Mouse (Mus musculus): ENCODE data around the gene Mbnl2. TPM values are rescaled to one million over a fixed set of nuclear protein-coding genes. Genes with fewer than 3 reads are reported as not detected.

The Mbnl2 gene
- 39.5 and 44.1 TPM in 2 replicates for polyA plus RNA-seq (2014; fragmentation: Nextera tagmentation; extraction: Ambion mirVana)

DNA sequence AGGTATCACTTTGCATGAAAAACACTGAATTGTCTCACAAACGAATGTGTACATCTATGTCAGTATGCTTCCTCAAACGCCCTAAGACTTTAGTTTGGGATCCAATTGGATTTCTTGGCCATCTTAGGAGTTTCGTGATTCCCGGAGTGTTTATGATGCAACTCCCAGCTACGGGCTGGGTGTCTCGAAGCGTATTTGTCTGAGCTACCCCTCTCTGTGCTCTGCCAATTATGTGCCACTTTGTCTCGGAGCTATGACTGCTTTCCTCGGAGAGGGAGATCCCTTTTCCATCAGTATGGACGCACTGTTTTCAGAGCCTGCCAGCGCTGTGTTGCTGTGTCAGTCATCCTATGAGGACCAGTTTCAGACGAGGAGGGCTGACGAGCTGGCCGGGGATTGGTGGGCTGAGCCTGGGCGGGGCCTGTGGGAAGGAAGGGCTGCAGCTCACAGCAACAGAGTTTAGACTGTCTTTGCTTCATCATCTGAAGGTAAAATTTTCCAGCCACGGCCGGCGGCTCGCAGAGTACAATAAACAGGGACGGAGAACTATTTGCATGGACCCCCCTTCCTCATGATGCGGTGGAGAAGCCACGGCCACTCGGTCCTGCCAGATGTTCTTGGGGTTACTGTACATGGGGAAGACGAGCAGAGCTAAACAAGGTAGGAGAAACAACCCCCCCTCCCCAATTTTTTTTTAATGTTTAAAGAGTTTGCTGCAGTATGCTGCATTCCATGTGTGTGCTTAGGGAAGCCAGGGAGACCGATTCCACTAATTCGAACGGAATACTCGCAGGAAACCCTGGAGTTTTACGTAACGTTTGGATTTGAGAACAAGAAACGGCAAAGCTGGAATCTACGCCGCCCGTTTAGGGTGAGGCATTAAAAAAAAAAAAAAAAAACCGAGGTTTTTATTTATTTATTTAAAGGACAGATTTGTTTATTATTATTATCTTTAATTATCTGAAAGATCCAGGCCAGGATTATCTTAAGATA, at the start of gene Mbnl2:
Mbnl2 (plus strand) TSS at position 424 of the 993 bp plus-strand sequence.
- ATAC-seq (ENCODE audit: insufficient read depth, low FRiP score, low TSS enrichment) (peak; percentile 100), DNase-seq (ENCODE audit: low spot score) (peak; percentile 93)
- H3K4me2 ChIP-seq (ENCODE audit: low read depth): peak within 1 kb of the TSS; percentile 39
- H3K27me3 ChIP-seq (ENCODE audit: control insufficient read depth, insufficient read depth, low read length): no peaks in the 10 kb centered on the region
- peak within 1 kb of the TSS; percentile 49 for H3K9ac ChIP-seq (ENCODE audit: low read length)
- peak within 1 kb of the TSS; percentile 55 for H3K27ac ChIP-seq (ENCODE audit: low read depth, low read length)
- 2% methylated on average over 35 of the region's 35 CpGs for whole genome bisulfite sequencing
- no peaks in the 10 kb centered on the region for H3K36me3 ChIP-seq (ENCODE audit: control insufficient read depth, insufficient read depth, low read length)
- peaks cover 12% of the 10 kb centered on the region for H3K4me1 ChIP-seq (ENCODE audit: control insufficient read depth, insufficient read depth, low read length)
- H3K9me3 ChIP-seq (ENCODE audit: control insufficient read depth, low read length): no peaks in the 10 kb centered on the region
- peak within 1 kb of the TSS; percentile 46 for H3K4me3 ChIP-seq (ENCODE audit: low read depth, low read length)

GRCm38 (mm10) chr14:120232076-120232496, 43.4 kb upstream of the Mbnl2 start:
- Histone ChIP-seq H3K4me2 (ENCODE audit: low read depth) (no peak overlapping the region), H3K27me3 (ENCODE audit: control insufficient read depth, insufficient read depth, low read length) (no peaks in the 10 kb centered on the region), H3K9ac (ENCODE audit: low read length) (no peak overlapping the region), H3K27ac (ENCODE audit: low read depth, low read length) (no peak overlapping the region), H3K4me1 (ENCODE audit: control insufficient read depth, insufficient read depth, low read length) (no peaks in the 10 kb centered on the region), H3K9me3 (ENCODE audit: control insufficient read depth, low read length) (no peaks in the 10 kb centered on the region), H3K36me3 (ENCODE audit: control insufficient read depth, insufficient read depth, low read length) (no peaks in the 10 kb centered on the region), H3K4me3 (ENCODE audit: low read depth, low read length) (no peak overlapping the region)
- DNase-seq (ENCODE audit: low spot score): no peak
- 77% methylated on average over 7 of the region's 7 CpGs for WGBS
- no peak for ATAC-seq (ENCODE audit: insufficient read depth, low FRiP score, low TSS enrichment)

GRCm38 (mm10) chr14:120235610-120236009, 39.9 kb upstream of the Mbnl2 start:
- 81% methylated on average over 7 of the region's 7 CpGs for WGBS
- Histone ChIP-seq H3K4me1 (ENCODE audit: control insufficient read depth, insufficient read depth, low read length) (no peaks in the 10 kb centered on the region), H3K27me3 (ENCODE audit: control insufficient read depth, insufficient read depth, low read length) (no peaks in the 10 kb centered on the region), H3K9ac (ENCODE audit: low read length) (no peak overlapping the region), H3K4me3 (ENCODE audit: low read depth, low read length) (no peak overlapping the region), H3K4me2 (ENCODE audit: low read depth) (no peak overlapping the region), H3K9me3 (ENCODE audit: control insufficient read depth, low read length) (no peaks in the 10 kb centered on the region), H3K36me3 (ENCODE audit: control insufficient read depth, insufficient read depth, low read length) (no peaks in the 10 kb centered on the region), H3K27ac (ENCODE audit: low read depth, low read length) (no peak overlapping the region)
- ATAC-seq (ENCODE audit: insufficient read depth, low FRiP score, low TSS enrichment) (no peak), DNase-seq (ENCODE audit: low spot score) (no peak)

- no peak overlapping the region for H3K4me2 ChIP-seq (ENCODE audit: low read depth)
- H3K9ac ChIP-seq (ENCODE audit: low read length): no peak overlapping the region
- no peak overlapping the region for H3K27ac ChIP-seq (ENCODE audit: low read depth, low read length)
- ATAC-seq (ENCODE audit: insufficient read depth, low FRiP score, low TSS enrichment) (no peak), DNase-seq (ENCODE audit: low spot score) (no peak)
- H3K4me3 ChIP-seq (ENCODE audit: low read depth, low read length): no peak overlapping the region
- no peaks in the 10 kb centered on the region for H3K9me3 ChIP-seq (ENCODE audit: control insufficient read depth, low read length)
- H3K27me3 ChIP-seq (ENCODE audit: control insufficient read depth, insufficient read depth, low read length): no peaks in the 10 kb centered on the region
- H3K36me3 ChIP-seq (ENCODE audit: control insufficient read depth, insufficient read depth, low read length): no peaks in the 10 kb centered on the region
- H3K4me1 ChIP-seq (ENCODE audit: control insufficient read depth, insufficient read depth, low read length): no peaks in the 10 kb centered on the region
These were observed 37.0 kb upstream of the Mbnl2 start for GRCm38 (mm10) chr14:120238501-120238900.

DNA sequence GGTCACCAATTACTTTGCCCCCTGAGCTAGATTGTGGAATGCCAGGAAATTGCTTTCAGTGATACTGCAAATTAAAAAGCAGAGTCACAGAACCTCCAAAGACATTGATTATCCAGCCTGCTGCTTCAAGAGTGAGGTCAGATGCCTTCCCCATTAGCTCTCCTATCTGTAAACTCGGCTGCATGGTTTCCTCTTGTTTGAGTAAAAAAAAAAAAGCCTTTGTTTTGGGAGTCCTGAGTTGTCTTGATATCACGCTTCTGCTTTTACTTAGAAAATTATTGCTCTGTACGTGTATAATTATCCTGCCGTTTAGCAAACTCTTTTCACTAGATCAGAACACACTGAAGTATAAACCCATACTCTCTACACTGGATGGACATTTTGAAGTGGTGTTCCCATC, 35.3 kb upstream of the Mbnl2 start:
- DNase-seq (ENCODE audit: low spot score): no peak
- no peaks in the 10 kb centered on the region for H3K4me1 ChIP-seq (ENCODE audit: control insufficient read depth, insufficient read depth, low read length)
- H3K27ac ChIP-seq (ENCODE audit: low read depth, low read length): no peak overlapping the region
- H3K4me2 ChIP-seq (ENCODE audit: low read depth): no peak overlapping the region
- ATAC-seq (ENCODE audit: insufficient read depth, low FRiP score, low TSS enrichment): no peak
- H3K9ac ChIP-seq (ENCODE audit: low read length): no peak overlapping the region
- no peaks in the 10 kb centered on the region for H3K27me3 ChIP-seq (ENCODE audit: control insufficient read depth, insufficient read depth, low read length)
- no peaks in the 10 kb centered on the region for H3K36me3 ChIP-seq (ENCODE audit: control insufficient read depth, insufficient read depth, low read length)
- no peak overlapping the region for H3K4me3 ChIP-seq (ENCODE audit: low read depth, low read length)
- H3K9me3 ChIP-seq (ENCODE audit: control insufficient read depth, low read length): no peaks in the 10 kb centered on the region
- WGBS: 81% methylated on average over 4 of the region's 4 CpGs

DNA sequence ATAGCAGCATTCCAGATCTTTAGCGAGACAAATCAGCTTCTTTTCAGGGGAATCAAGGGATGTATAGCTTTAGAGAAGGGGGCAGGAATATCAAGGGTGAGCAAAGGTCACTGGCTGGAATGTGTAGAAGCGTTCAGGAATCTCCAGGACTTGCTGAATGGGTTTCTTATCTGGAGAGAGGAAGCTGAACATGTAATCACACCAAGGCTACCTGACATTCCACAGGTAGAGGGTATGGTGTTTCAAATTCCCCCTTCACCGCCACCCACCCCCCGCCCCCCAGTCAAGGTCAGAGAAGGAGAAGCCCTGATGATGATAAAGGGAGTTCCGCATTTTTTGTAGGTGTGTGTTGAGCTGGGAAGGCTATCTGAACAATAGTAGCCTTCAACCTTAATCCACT, 32.8 kb upstream of the Mbnl2 start:
- DNase-seq (ENCODE audit: low spot score) (no peak), ATAC-seq (ENCODE audit: insufficient read depth, low FRiP score, low TSS enrichment) (no peak)
- Histone ChIP-seq H3K36me3 (ENCODE audit: control insufficient read depth, insufficient read depth, low read length) (no peaks in the 10 kb centered on the region), H3K9me3 (ENCODE audit: control insufficient read depth, low read length) (no peaks in the 10 kb centered on the region), H3K27ac (ENCODE audit: low read depth, low read length) (no peak overlapping the region), H3K4me1 (ENCODE audit: control insufficient read depth, insufficient read depth, low read length) (no peaks in the 10 kb centered on the region), H3K27me3 (ENCODE audit: control insufficient read depth, insufficient read depth, low read length) (no peaks in the 10 kb centered on the region), H3K9ac (ENCODE audit: low read length) (no peak overlapping the region), H3K4me3 (ENCODE audit: low read depth, low read length) (no peak overlapping the region), H3K4me2 (ENCODE audit: low read depth) (no peak overlapping the region)
- WGBS: 81% methylated on average over 5 of the region's 5 CpGs

- Histone ChIP-seq H3K27ac (ENCODE audit: low read depth, low read length) (no peak overlapping the region), H3K9ac (ENCODE audit: low read length) (no peak overlapping the region), H3K4me3 (ENCODE audit: low read depth, low read length) (no peak overlapping the region), H3K27me3 (ENCODE audit: control insufficient read depth, insufficient read depth, low read length) (no peaks in the 10 kb centered on the region), H3K36me3 (ENCODE audit: control insufficient read depth, insufficient read depth, low read length) (no peaks in the 10 kb centered on the region), H3K4me2 (ENCODE audit: low read depth) (no peak overlapping the region), H3K4me1 (ENCODE audit: control insufficient read depth, insufficient read depth, low read length) (no peaks in the 10 kb centered on the region), H3K9me3 (ENCODE audit: control insufficient read depth, low read length) (no peaks in the 10 kb centered on the region)
- 75% methylated on average over 8 of the region's 8 CpGs for WGBS
- ATAC-seq (ENCODE audit: insufficient read depth, low FRiP score, low TSS enrichment) (no peak), DNase-seq (ENCODE audit: low spot score) (no peak)
These were observed 30.3 kb upstream of the Mbnl2 start for GRCm38 (mm10) chr14:120245081-120245705.

- Histone ChIP-seq H3K4me3 (ENCODE audit: low read depth, low read length) (no peak overlapping the region), H3K27me3 (ENCODE audit: control insufficient read depth, insufficient read depth, low read length) (no peaks in the 10 kb centered on the region), H3K4me1 (ENCODE audit: control insufficient read depth, insufficient read depth, low read length) (no peaks in the 10 kb centered on the region), H3K27ac (ENCODE audit: low read depth, low read length) (no peak overlapping the region), H3K36me3 (ENCODE audit: control insufficient read depth, insufficient read depth, low read length) (no peaks in the 10 kb centered on the region; the same call in 1 of the 2 replicates), H3K9me3 (ENCODE audit: control insufficient read depth, low read length) (no peaks in the 10 kb centered on the region), H3K4me2 (ENCODE audit: low read depth) (no peak overlapping the region), H3K9ac (ENCODE audit: low read length) (no peak overlapping the region)
- no peak for DNase-seq (ENCODE audit: low spot score)
- ATAC-seq (ENCODE audit: insufficient read depth, low FRiP score, low TSS enrichment): no peak
- 77% methylated on average over 7 of the region's 7 CpGs for WGBS
These were observed 22.1 kb upstream of the Mbnl2 start for GRCm38 (mm10) chr14:120253331-120253730.

Data from neural tube, embryonic 11.5 days (tissue).